Mouse (Mus musculus): ENCODE measurements around the gene Prr12.

DNA sequence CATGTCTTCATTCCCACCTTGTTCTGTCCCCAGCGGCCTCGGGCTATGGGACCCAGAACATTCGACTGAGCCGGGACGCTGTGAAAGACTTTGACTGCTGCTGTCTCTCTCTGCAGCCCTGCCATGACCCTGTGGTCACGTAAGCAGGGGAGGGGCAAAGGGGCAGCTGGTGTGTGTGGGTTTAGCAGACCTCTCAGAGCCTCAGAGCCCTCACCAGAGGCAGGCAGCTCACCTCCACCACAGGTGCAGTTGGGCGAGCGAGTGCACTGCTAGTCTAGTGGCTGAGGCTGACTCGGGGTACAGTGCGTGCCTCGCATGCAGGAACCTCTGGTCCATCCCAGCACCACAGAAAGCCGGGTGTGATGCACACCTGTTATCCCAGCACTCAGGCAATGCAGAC, 21.3 kb upstream of the Prr12 start:
- TF ChIP-seq CTCF (IDR thresholded peaks at IDR 0.05; ENCODE audit: insufficient read depth, low read depth, low read length) (no peak), POLR2A (IDR thresholded peaks at IDR 0.05; ENCODE audit: insufficient read depth, low read depth, low read length) (no peak)
